Mouse (Mus musculus) left cerebral cortex, postnatal 10 days (tissue): Measurements from ENCODE around the gene Smim15. TPM values are rescaled to one million over a fixed set of nuclear protein-coding genes. Genes with fewer than 3 reads are reported as not detected.

ENCODE experiments used
- DNase-seq, 2 experiments: peaks; one replicate each; pipeline ENCODE4 v3.0.0; 2021 to 2022; ENCODE audit warnings: low spot score in 2 of 2, mixed read lengths in 1 of 2; ENCODE audit errors: extremely low spot score in 1 of 2
- intact Hi-C: fragments of 180-260 bp; cut with DNase I; formaldehyde crosslinking; loops from one replicate; pipeline ENCODE4 v1.15.1; 2025
- total RNA-seq, 2 experiments: library from RNA; stranded (reverse); gene quantifications; 2 replicates each; pipeline ENCODE4 v1.2.3; 2021

Smim15 gene
- total RNA-seq: 10 to 100 TPM; 34.3 to 35.6 TPM

DNA sequence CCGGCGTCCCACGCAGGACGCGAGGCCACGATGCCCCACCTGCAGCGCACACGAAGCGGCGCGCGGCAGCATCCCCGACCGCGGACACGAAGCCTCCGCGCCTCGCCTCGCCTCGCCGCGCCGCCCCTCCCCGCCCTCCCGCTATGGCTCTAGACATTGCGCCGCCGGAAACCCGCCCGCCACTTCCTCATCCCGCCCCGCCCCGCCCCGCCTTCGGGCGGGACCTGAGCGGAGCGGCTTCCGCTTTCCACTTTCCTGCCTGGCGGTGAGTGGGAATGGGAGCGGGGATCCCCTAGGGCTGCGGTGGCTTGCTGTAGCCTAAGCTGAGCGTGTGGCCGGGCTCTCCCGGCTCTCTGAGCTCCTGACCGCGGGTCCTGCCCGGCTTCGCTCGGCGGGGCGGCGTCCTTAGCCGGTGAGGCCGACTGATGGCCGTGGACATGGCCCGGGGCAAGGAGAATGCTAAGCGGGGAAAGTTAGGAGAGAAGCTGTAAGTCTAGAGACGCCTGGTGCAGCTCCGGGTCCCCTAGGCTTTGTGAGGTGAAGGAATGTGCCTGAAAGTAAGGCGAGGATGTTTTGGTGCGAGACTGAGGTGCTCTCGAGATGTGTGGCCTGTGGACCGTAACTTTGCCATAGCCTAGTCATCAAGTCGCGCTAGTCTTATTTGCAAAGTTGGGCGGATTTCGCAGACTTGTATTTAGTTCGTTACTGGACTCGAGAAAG, at the start of gene Smim15:
TSS of gene Smim15 (plus strand) at position 225 of the 720 bp plus-strand sequence.
- intact Hi-C loops: loop anchor here (5.0 to 10.0 kb wide), 4 partner anchors 108 to 940 kb away; no protein-coding TSS in a partner anchor
- peak; percentile 71 to 95 for DNase-seq

DNA sequence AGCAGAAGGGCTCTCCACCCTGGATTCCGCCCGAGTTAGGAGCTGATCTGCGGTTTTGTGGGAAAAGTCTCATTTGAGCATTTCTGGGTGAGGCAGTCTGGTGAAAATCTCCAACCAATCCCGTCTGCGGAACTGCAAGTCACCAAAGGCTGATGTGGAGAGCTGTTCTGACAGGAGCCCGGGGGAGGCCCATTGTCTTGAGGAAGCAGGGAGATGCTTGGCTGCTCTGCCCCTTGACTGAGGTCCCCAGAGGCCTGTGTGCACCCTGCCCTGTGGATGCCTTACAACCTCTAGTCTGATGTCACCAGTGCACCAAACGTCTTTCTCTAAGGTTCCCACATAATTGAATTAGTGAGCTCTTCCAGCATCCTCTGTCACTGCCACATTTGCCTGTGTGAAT, 49.0 kb upstream of the Smim15 start:
- intact Hi-C loops: no loop called here
- no peak for DNase-seq

DNA sequence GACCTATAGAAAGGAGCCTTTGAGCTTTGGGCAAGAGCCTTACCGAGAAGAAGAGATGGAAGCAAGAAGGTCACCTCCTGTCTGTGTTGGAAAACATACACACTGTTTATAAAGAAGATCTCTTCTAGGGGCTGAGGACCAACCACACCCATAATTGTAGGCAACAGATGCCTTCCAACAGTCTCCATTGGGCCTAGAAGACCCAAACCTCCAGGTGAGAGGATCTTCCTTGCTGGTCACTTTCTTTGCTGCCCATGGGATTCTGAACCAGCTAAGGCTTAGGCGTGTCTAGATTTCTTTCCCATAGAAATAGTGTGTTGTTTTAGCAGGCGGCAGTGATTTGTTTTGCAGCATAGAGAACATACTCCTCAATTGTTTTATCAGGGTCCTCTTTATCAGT, 47.9 kb upstream of the Smim15 start:
- DNase-seq: no peak
- intact Hi-C loops: no loop called here

DNA sequence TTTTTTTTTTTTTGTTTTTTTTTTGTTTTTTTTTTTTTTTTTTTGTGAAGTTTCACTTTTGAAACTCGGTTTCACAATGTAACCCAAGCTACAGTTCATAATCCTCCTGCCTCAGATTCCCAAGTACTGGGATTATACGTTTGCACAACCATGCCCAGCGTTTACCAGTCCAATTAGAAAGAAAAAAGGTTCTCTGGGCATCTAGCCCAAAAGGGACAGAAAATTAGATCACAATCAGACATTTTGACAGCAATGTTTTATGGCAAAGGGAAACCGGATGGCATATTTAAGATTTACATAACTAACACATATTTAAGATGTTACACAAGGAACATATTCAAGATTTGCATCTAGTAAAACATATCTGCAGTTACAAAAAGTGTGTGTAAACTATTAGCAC, 36.4 kb upstream of the Smim15 start:
- DNase-seq: no peak
- intact Hi-C loops: no loop called here

DNA sequence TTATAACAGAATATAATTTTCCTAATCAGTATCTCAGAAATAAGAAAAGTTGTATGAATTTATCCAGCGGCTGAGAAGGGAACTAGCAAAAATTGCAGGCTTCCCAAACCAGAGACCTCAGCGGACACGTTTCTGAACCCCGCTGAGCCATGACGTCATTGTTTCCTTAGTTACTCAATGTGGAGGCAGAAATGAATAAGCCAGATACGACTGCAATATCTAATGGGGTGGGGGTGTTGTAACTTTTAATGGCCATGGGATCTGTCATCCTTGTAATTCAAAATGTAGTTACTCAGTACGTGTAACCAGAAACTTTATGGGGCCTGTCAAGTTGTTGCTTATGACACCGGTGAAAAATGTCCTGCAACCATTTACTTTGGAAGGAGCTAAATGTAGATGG, 31.1 kb upstream of the Smim15 start:
- no peak for DNase-seq
- intact Hi-C loops: no loop called here

DNA sequence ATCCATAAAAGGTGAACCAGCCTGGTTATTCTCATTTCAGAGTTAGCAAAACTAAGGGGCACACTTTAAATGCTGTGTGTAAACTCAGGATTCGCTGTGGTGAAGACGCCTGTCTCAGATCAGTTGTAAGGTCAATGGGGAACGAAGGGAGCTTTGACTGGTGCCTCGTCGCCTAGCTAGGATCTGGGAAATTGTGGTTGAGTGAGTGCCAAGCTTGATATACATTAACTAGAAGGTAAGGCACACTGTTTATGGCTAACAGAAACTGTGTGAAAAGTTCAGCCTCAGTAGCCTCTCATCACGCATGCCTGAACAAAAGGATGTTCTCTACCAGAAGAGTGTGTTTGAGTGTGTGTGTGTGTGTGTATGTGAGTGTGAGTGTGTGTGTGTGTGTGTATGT, 30.4 kb upstream of the Smim15 start:
- intact Hi-C loops: no loop called here

DNA sequence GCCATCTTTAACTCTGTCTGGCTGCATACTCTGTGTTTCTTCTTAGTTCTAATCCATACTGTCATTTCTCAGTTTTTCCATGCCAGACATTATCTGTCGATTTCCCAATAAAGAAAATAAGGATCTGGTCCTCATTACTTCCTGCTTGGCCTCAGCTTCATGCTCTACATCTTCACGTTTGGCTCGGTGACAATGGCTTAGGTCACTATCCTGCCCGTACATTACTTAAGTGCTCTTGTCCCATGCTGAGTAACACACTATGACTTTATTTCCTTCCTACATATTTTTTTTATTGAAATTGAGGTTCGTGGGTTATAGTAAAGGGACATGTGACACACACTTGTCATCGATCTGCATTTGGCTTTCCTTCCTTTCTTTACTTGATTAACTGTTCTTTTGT, 29.1 kb upstream of the Smim15 start:
- no peak for DNase-seq
- intact Hi-C loops: no loop called here

More for the DNA sequence above, 30.4 kb upstream of the Smim15 start:
- DNase-seq: no peak

DNA sequence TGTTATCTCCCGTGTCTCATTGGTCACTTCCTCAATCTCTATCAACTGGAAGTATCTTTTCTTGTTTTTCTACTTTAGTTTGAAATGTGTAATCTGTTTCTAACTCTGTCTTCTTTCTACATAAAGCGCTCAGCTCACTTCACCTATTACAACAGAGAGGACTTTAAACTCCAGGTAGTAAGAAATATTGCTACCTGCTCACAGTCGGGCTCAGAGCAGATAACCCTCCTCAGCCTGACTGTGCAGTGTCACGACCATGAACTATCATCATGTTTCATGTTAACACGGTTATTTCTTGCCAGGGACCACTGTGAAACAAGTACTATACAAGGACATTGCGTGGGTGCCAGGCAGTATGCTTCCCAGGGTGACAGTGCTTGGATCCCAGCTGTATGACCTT, 26.9 kb upstream of the Smim15 start:
- no peak for DNase-seq

DNA sequence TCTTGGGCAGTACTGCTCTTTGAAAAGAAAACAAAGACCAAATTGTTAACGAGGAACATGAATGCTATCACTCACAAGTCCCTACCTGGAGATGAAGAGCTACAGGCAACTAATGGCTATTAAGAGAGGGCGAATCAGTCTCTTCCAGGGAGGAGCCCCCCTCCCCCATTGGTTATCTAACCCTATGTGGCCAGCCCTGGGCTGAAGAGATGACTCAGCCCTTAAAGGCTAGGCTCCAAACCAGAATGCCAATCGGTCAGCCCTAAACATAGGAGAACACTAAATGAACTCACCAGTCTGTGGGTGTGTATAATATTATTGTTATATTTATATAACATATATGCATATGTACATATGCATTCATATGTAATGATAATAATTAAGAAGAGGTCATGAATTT, 18.4 kb upstream of the Smim15 start:
- no peak for DNase-seq
- intact Hi-C loops: no loop called here

More for the DNA sequence above, 26.9 kb upstream of the Smim15 start:
- intact Hi-C loops: no loop called here

DNA sequence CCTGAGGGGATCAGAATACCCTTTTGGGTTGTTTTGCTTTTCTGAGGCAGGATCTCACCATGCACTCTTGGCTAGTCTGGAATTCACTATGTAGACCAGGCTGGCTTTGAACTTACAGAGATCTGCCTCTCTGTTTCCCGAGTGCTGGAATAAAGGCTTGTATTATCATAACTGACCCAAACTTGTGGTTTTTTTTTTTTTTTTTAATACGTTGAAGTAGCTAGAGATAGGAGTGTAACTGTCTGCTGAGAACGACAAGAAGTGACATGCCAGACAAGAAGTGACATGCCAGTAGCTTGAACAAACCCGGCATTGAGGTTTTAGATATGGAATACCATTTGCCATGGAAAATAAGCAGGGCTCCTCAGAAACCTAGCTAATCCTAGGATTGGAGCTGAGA, 11.5 kb upstream of the Smim15 start:
- intact Hi-C loops: no loop called here
- no peak for DNase-seq

DNA sequence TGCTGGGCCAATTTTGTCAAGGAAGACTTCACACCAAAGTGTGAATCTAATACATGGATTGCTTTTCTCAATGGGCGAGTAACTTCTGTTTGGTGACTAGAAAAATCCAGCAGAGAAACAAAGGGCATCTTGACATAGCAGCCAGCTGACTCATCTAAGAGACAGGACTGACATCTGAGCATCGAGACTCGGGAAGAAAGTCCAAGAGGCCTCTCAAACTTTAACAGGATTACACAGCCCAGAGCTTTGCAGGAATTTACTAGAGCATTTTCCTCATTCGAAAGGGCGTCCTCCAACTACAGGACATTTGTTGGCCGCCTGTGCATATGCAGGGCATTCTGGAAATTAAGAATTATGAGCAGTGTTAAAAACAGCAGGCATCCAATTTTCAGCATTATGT, 4.9 kb upstream of the Smim15 start:
- intact Hi-C loops: no loop called here
- DNase-seq: no peak

DNA sequence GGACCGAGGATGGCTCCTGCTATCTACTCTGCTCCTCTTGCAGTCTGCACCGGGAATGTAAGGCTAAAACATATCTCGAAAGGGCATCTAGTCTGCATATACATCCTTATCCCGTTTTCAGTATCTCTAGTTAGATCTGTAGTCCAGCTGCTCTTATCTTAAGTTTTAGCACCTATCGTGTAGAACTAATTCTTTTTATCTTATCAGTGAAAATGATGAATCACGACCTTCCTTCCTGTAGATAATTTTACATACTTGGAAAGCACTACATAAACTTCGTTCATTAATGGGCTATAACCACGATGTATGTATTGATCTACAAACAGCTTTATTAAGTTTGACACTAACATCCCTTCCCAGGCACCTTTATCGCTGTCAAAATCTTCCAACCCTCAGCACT, 4.3 kb upstream of the Smim15 start:
- DNase-seq: no peak
- intact Hi-C loops: loop anchor here (5.0 to 10.0 kb wide), 4 partner anchors 112 to 935 kb away; no protein-coding TSS in a partner anchor

DNA sequence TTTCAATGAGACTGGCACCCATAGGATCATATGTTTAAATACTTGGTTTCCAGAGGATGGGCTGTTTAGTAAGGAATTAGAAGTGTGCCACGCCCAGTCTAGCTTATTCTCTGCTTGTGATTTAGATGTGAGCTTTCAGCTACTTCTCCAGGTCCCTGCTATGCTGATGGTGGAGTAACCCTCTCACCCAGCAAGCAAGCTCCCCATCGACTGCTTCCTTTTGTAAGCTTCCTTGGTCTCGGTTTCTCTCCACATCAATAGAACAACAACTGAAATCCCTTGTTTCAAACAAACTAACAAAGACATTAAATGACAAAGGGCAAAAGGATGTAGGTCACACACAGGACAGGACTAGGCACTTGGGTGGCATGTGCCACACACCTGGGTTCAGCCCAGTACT, 3.8 kb upstream of the Smim15 start:
- no peak for DNase-seq
- intact Hi-C loops: loop anchor here (5.0 to 10.0 kb wide), 4 partner anchors 112 to 936 kb away; no protein-coding TSS in a partner anchor

DNA sequence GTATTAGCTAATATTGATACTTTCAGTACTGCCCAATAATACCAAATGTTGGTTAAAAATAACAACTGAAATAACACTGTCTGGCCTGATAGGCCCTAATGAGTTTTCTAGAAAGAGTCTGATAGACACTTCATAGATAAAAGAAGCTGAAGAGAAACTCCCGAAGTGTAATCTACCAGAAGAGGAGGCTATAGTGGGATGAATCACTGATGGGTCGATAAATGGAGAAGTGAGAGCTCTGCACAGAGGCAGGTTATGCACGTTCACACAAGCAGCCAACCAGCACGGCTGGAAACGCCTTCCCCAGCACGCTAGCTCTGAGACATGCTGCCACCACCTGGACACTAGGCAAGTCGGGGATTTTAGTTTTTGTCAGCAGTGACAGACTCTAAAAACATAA, 2.9 kb upstream of the Smim15 start:
- intact Hi-C loops: loop anchor here (5.0 to 10.0 kb wide), 4 partner anchors 111 to 937 kb away; no protein-coding TSS in a partner anchor
- peak; percentile 77 to 78 for DNase-seq

DNA sequence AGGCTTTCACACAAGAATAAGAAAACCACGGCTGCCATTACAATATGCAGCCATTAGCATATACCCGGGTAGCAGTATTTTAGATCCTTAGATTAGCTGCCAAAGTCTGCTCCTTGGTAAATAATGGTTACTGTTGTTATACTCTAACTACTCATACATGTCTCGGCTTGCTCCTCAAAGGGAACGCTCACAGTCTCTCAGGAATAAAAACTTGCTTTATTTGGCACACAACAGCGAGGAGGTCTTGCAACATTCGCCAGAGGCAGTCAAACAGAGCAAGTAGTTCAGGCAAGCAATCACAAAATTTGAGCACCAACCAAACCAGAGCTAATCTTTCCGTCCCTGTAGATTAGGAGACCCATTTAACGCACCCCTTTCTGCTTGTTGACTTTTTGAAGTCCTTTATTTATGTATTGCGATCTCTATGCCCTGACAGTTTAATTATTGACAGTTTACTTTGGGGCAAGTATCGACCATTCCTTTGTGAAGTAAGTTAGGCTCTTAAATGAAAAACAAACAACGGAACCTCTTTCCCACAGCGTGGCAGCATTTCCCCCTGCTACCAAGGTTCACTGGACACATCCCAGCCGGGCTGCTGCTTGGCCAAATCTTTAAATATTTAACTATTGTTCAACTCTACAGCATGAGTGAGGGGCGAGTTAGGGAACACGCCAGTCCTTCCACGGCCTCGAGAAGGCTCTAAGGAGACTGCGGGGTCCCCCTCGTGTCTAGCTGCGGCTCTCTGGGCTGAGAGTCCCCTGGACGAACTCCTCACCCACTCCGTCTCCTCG, 620 bp upstream of the Smim15 start:
- peak in 1 of 2 experiments; percentile 20 for DNase-seq
- intact Hi-C loops: loop anchor here (5.0 to 10.0 kb wide), 4 partner anchors 109 to 939 kb away; no protein-coding TSS in a partner anchor

DNA sequence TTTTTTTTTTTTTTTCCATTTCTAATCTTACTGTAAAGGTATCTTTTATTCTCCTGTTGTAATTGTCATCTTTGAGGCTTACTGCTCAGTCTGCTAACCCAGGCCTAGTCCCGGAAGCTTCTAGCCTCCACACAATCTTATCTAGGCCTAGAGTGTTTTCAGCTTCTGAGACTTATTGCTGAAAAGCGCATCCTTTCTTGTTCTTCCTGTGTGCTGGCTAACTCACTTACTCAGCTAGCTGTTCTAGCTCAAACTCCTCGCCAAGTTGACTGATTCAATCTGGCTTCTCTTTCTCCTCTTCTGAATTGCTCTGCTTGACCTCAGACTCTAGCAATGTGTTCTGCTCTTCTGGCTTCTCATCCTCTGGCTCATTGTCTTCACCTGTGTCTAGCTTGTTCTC, 1.4 kb downstream of the Smim15 start:
- no peak for DNase-seq
- intact Hi-C loops: loop anchor here (10.0 kb wide), 2 partner anchors 581 to 941 kb away; no protein-coding TSS in a partner anchor

DNA sequence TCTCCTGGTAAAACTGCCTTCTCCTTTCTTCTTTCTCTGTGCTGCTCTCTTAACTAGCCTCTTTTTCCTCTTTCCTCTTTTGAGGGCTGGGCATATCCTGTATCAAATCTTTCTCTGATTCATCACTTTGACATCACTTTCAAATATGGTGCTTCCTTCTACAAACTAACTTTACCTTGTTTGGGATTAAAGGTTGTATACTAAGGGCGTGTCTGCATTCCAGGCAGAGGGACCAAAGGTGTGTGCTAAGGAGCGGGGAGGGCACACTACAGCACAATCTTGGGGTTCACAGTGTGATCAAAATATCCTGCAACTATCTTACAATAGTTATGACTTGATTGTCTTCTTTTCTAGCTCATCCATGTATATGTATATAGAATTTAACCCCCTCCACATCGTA, 1.8 kb downstream of the Smim15 start:
- intact Hi-C loops: loop anchor here (10.0 kb wide), 2 partner anchors 581 to 941 kb away; no protein-coding TSS in a partner anchor
- DNase-seq: no peak

DNA sequence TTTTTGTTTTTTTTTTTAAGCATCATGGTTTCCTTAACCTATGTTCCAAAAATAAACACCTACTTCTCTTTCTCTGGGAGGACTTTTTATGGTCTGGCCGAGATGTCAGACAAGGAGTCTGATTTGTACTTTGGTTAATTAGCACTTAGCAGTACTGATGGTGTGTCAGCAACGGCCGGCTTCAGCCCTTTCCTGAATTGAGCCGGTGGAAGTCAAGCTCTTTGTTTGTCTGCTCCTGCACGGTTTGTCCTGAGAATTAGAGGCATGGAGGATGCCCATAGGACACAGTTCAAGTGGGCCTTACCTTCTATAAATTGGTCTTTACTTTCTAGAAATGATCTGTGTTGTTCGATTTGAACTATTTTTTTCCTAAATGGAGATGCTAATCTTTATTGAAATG, 2.6 kb downstream of the Smim15 start:
- intact Hi-C loops: loop anchor here (10.0 kb wide), 2 partner anchors 582 to 942 kb away; no protein-coding TSS in a partner anchor
- no peak for DNase-seq

DNA sequence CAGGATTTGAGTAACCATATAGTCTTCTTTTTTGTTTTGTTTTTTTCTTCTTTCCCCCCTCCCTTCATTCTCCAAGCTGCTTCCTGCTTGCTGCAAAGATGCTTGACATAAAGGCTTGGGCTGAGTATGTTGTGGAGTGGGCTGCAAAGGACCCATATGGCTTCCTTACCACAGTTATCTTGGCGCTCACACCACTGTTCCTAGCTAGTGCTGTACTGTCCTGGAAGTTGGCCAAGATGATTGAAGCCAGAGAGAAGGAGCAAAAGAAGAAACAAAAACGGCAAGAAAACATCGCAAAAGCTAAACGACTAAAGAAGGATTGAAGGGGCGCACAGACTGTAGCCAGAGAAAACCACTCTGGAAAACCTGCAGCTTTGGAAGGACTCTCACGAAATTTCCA, 3.1 kb downstream of the Smim15 start:
- intact Hi-C loops: loop anchor here (10.0 kb wide), 2 partner anchors 583 to 943 kb away; no protein-coding TSS in a partner anchor
- no peak for DNase-seq

DNA sequence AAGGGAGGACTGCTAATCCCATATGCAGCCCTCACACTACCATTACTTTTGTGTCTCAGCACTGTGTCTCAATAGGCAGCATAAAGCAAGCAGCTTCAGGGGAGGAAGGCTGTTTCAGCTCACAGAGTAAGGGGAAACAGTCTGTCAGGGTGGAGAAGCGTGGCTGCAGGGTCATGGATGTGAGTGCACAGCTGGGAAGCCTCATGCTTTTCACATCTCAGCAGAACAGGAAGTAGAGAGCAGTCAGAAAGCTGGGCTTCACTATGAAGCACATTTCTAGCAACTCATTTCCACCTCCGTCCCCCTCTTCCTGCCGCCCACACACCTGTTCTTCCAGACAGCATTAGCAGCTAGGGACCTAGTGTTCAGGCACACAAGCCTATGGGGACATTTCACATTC, 12.7 kb downstream of the Smim15 start:
- intact Hi-C loops: no loop called here
- no peak for DNase-seq
